ENCODE assay signal across 8 mouse cellular contexts in genomic region chr17:14693994-14694374, GRCm38 (mm10). TPM values are rescaled to one million over a fixed set of nuclear protein-coding genes. Genes with fewer than 3 reads are reported as not detected.
DNase-seq lines count a peak whose midpoint lies in the region; ATAC-seq and TF ChIP-seq lines count a peak whose summit lies in the region.

Gene Thbs2 (minus strand): TSS chr17:14694235.

- no peaks in the 10 kb centered on the region for H3K36me3 ChIP-seq in E14TG2a.4 (ENCODE audit: insufficient read depth, low read length)
- no peaks in the 10 kb centered on the region for H3K36me3 ChIP-seq in hindbrain, embryonic 16.5 days (ENCODE audit: control insufficient read depth, insufficient read depth, low read length)
- no peaks in the 10 kb centered on the region for H3K36me3 ChIP-seq in liver, embryonic 13.5 days
- no peaks in the 10 kb centered on the region for H3K36me3 ChIP-seq in neural tube, embryonic 14.5 days (ENCODE audit: control insufficient read depth, insufficient read depth, low read length)

- DNase-seq in gastrocnemius, postnatal 25 days = peak; percentile 79
- DNase-seq in liver, embryonic 13.5 days = no peak
- DNase-seq in layer of hippocampus, postnatal 10 days (ENCODE audit: low spot score in 2 of 2) = no peak
- no peak for DNase-seq in layer of hippocampus, adult 9-11 months

- H3K4me1 ChIP-seq in E14TG2a.4 (replicated peaks; ENCODE audit: low read depth, low read length) = peaks cover 35% of the 10 kb centered on the region
- H3K4me1 ChIP-seq in brown adipose tissue, adult 24 weeks (ENCODE audit: control insufficient read depth, insufficient read depth, insufficient read length, low read length) = peaks cover 3% of the 10 kb centered on the region
- peaks cover 5% of the 10 kb centered on the region; the same call in 1 of the 2 replicates for H3K4me1 ChIP-seq in hindbrain, embryonic 16.5 days (ENCODE audit: control insufficient read depth, insufficient read depth, low read depth, low read length)
- H3K4me1 ChIP-seq in liver, embryonic 13.5 days (replicated peaks) = no peaks in the 10 kb centered on the region
- peaks cover 6% of the 10 kb centered on the region; the same call in 1 of the 2 replicates for H3K4me1 ChIP-seq in neural tube, embryonic 14.5 days (ENCODE audit: control insufficient read depth, insufficient read depth, low read length)

- H3K9me3 ChIP-seq in E14TG2a.4 (ENCODE audit: low read length) = peaks cover 9% of the 10 kb centered on the region; the same call in 1 of the 2 replicates
- no peaks in the 10 kb centered on the region for H3K9me3 ChIP-seq in hindbrain, embryonic 16.5 days (ENCODE audit: control insufficient read depth, low read length)
- no peaks in the 10 kb centered on the region for H3K9me3 ChIP-seq in liver, embryonic 13.5 days (replicated peaks)
- no peaks in the 10 kb centered on the region for H3K9me3 ChIP-seq in neural tube, embryonic 14.5 days (ENCODE audit: control insufficient read depth, low read length)

- H3K4me2 ChIP-seq in hindbrain, embryonic 16.5 days (ENCODE audit: low read length) = peak within 1 kb of the TSS; percentile 54
- peak within 1 kb of the TSS; percentile 28; the same call in 1 of the 2 replicates for H3K4me2 ChIP-seq in liver, embryonic 13.5 days
- peak within 1 kb of the TSS; percentile 37 for H3K4me2 ChIP-seq in neural tube, embryonic 14.5 days (ENCODE audit: low read depth, low read length)

- H3K4me3 ChIP-seq in E14TG2a.4 (replicated peaks; ENCODE audit: low read length) = peak within 1 kb of the TSS; percentile 57
- peak within 1 kb of the TSS; percentile 42 for H3K4me3 ChIP-seq in brown adipose tissue, adult 24 weeks (ENCODE audit: insufficient read depth, low read depth, low read length)
- H3K4me3 ChIP-seq in hindbrain, embryonic 16.5 days (ENCODE audit: low read length) = peak within 1 kb of the TSS; percentile 36
- peak within 1 kb of the TSS; percentile 22; the same call in 1 of the 2 replicates for H3K4me3 ChIP-seq in liver, embryonic 13.5 days (replicated peaks)
- peak within 1 kb of the TSS; percentile 11; the same call in 1 of the 2 replicates for H3K4me3 ChIP-seq in neural tube, embryonic 14.5 days (ENCODE audit: low read depth, low read length)

- peak; percentile 83 for ATAC-seq in hindbrain, embryonic 16.5 days
- ATAC-seq in liver, embryonic 13.5 days (ENCODE audit: low read depth) = no peak
- ATAC-seq in neural tube, embryonic 14.5 days (ENCODE audit: low read depth) = peak; percentile 68

- TF ChIP-seq CTCF in E14TG2a.4 (conservative IDR thresholded peaks at IDR 0.05; ENCODE audit: low read length) = no peak

- H3K27me3 ChIP-seq in E14TG2a.4 (ENCODE audit: insufficient read depth, low read length) = peaks cover 86% of the 10 kb centered on the region
- H3K27me3 ChIP-seq in hindbrain, embryonic 16.5 days (replicated peaks; ENCODE audit: control insufficient read depth, insufficient read depth, low read length) = no peaks in the 10 kb centered on the region
- no peaks in the 10 kb centered on the region for H3K27me3 ChIP-seq in liver, embryonic 13.5 days
- H3K27me3 ChIP-seq in neural tube, embryonic 14.5 days (ENCODE audit: control insufficient read depth, insufficient read depth, low read length) = no peaks in the 10 kb centered on the region

- peak within 1 kb of the TSS; percentile 36; the same call in 1 of the 2 replicates for H3K9ac ChIP-seq in hindbrain, embryonic 16.5 days (ENCODE audit: low read depth, low read length)
- H3K9ac ChIP-seq in liver, embryonic 13.5 days = no peak within 1 kb of the TSS
- peak within 1 kb of the TSS; percentile 22; the same call in 1 of the 2 replicates for H3K9ac ChIP-seq in neural tube, embryonic 14.5 days (replicated peaks; ENCODE audit: low read depth, low read length)

- no peak within 1 kb of the TSS for H3K27ac ChIP-seq in brown adipose tissue, adult 24 weeks (replicated peaks; ENCODE audit: low read depth, low read length)
- H3K27ac ChIP-seq in hindbrain, embryonic 16.5 days (ENCODE audit: low read depth, low read length) = no peak within 1 kb of the TSS
- no peak within 1 kb of the TSS for H3K27ac ChIP-seq in liver, embryonic 13.5 days
- no peak within 1 kb of the TSS for H3K27ac ChIP-seq in neural tube, embryonic 14.5 days (ENCODE audit: low read depth, low read length)

- 0% methylated on average over 13 of the region's 14 CpGs for WGBS in hindbrain, embryonic 16.5 days
- WGBS in liver, embryonic 13.5 days (ENCODE audit: insufficient replicate concordance) = 5% methylated on average over 14 of the region's 14 CpGs
- WGBS in neural tube, embryonic 14.5 days = 1% methylated on average over 14 of the region's 14 CpGs

RNA-seq across cellular contexts. Expression of gene Thbs2, which starts in this region (rescaled TPM):
- 1.3 and 2.8 TPM in 2 replicates for polyA plus RNA-seq in brown adipose tissue, adult 24 weeks (2012; ENCODE audit: insufficient read depth, insufficient read length, missing spikeins)
- total RNA-seq in gastrocnemius, postnatal 25 days (2021) = 10 to 100 TPM; 10.5 to 12.9 TPM
- 3.7 and 7.4 TPM in 2 replicates for polyA plus RNA-seq in hindbrain, embryonic 16.5 days (2015; fragmentation: Nextera tagmentation; extraction: Ambion mirVana)
- polyA plus RNA-seq in liver, embryonic 13.5 days (2015; fragmentation: Nextera tagmentation; extraction: Ambion mirVana) = 1.0 and 1.1 TPM in 2 replicates
- 3.9 and 9.8 TPM in 2 replicates for polyA plus RNA-seq in neural tube, embryonic 14.5 days (2014; fragmentation: Nextera tagmentation; extraction: Ambion mirVana)
- 1 to 10 TPM; 4.1 to 4.2 TPM for total RNA-seq in layer of hippocampus, postnatal 10 days (2021)
